Mouse (Mus musculus) right cerebral cortex, postnatal 4 days (tissue): ENCODE measurements around the gene Aftph.

Experiments
- DNase-seq: peaks from one replicate; pipeline ENCODE4 v3.0.0-alpha.2; 2022

Gene Aftph

GRCm38 (mm10) chr11:20723572-20723971 is 17.8 kb downstream of the Aftph start:
- no peak for DNase-seq

- DNase-seq = no peak
These were observed 29.2 kb downstream of the Aftph start for GRCm38 (mm10) chr11:20712068-20712671.

- DNase-seq = peak; percentile 70
These were observed 50.4 kb downstream of the Aftph start for GRCm38 (mm10) chr11:20691000-20691399.

- DNase-seq = no peak
These were observed 59.7 kb downstream of the Aftph start for GRCm38 (mm10) chr11:20681679-20682078.

- no peak for DNase-seq
These were observed 60.6 kb downstream of the Aftph start for GRCm38 (mm10) chr11:20680781-20681180.

- DNase-seq = no peak
These were observed 62.0 kb downstream of the Aftph start for GRCm38 (mm10) chr11:20679396-20679795.

- no peak for DNase-seq
These were observed 68.9 kb downstream of the Aftph start for GRCm38 (mm10) chr11:20672513-20672912.

GRCm38 (mm10) chr11:20671789-20672392 is 69.5 kb downstream of the Aftph start:
- no peak for DNase-seq

GRCm38 (mm10) chr11:20664878-20665277 is 76.5 kb downstream of the Aftph start:
- no peak for DNase-seq

- no peak for DNase-seq
These were observed 77.7 kb downstream of the Aftph start for GRCm38 (mm10) chr11:20663580-20664198.

GRCm38 (mm10) chr11:20662811-20663210 is 78.6 kb downstream of the Aftph start:
- no peak for DNase-seq

GRCm38 (mm10) chr11:20661652-20662051 is 79.7 kb downstream of the Aftph start:
- DNase-seq = no peak

- DNase-seq = no peak
These were observed 81.0 kb downstream of the Aftph start for GRCm38 (mm10) chr11:20660111-20661097.

GRCm38 (mm10) chr11:20659094-20659493 is 82.3 kb downstream of the Aftph start:
- DNase-seq = peak; percentile 77

GRCm38 (mm10) chr11:20656711-20657057 is 84.7 kb downstream of the Aftph start:
- no peak for DNase-seq

GRCm38 (mm10) chr11:20655795-20656710 is 85.3 kb downstream of the Aftph start:
- DNase-seq = peak; percentile 66

GRCm38 (mm10) chr11:20651166-20651565 is 90.2 kb downstream of the Aftph start:
- DNase-seq = no peak

GRCm38 (mm10) chr11:20650006-20650639 is 91.3 kb downstream of the Aftph start:
- no peak for DNase-seq

- DNase-seq = no peak
These were observed 91.9 kb downstream of the Aftph start for GRCm38 (mm10) chr11:20649477-20649876.

GRCm38 (mm10) chr11:20647902-20648625 is 93.3 kb downstream of the Aftph start:
- no peak for DNase-seq
